ENCODE assay signal across 8 mouse cellular contexts in genomic region chr5:148495173-148495572, GRCm38 (mm10). TPM values are rescaled to one million over a fixed set of nuclear protein-coding genes. Genes with fewer than 3 reads are reported as not detected.
DNase-seq lines count a peak whose midpoint lies in the region; ATAC-seq lines count a peak whose summit lies in the region.

No protein-coding gene starts in this region.

- ATAC-seq in erythroblast, adult 5-6 weeks (replicated peaks; ENCODE audit: low FRiP score, poor library complexity, severe bottlenecking): no peak

- peak; percentile 40 for DNase-seq in layer of hippocampus, adult 9-11 months
- no peak for DNase-seq in layer of hippocampus, adult 8-10 months (ENCODE audit: low spot score in 2 of 2)
- peak; percentile 20 for DNase-seq in embryo, embryonic 9.5 days (ENCODE audit: extremely low spot score)
- DNase-seq in lung, postnatal 10 days: peak; percentile 80
- DNase-seq in thymus, postnatal 14 days: peak; percentile 74
- DNase-seq in ovary, postnatal 10 days (ENCODE audit: low spot score): no peak
- no peak for DNase-seq in gastrocnemius, postnatal 25 days

RNA-seq across cellular contexts. Expression of gene Ubl3, which starts 57.4 kb away (rescaled TPM):
- 100 to 1,000 TPM; 193 to 215 (median 201) TPM for total RNA-seq in layer of hippocampus, adult 8-10 months (2022)
- total RNA-seq in erythroblast, adult 5-6 weeks (2015; ENCODE audit: low replicate concordance): 12.9 and 14.6 TPM in 2 replicates
- 13.9 and 21.5 TPM in 2 replicates for total RNA-seq in erythroblast, adult 5-6 weeks (2017; ENCODE audit: low replicate concordance)
- 100 to 1,000 TPM; 102 to 104 TPM for total RNA-seq in gastrocnemius, postnatal 25 days (2021)

Comparison
In these comparisons a context has a peak if more than half of its experiments do, and no peak if none do; other contexts are left out.
1. DNase-seq: peak in layer of hippocampus, adult 9-11 months (single experiment), embryo, embryonic 9.5 days (single experiment), lung, postnatal 10 days (single experiment) and thymus, postnatal 14 days (single experiment); none in layer of hippocampus, adult 8-10 months (0 of 2), ovary, postnatal 10 days (single experiment) and gastrocnemius, postnatal 25 days (single experiment).
2. RNA of gene Ubl3, which starts 57.4 kb away (total RNA-seq): 193 to 215 TPM in layer of hippocampus, adult 8-10 months and 102 to 104 TPM in gastrocnemius, postnatal 25 days; 12.9 to 21.5 TPM in erythroblast, adult 5-6 weeks; every median in the first group is over 4 times any median in the second.